Mouse (Mus musculus) G1E (cell line): Measurements from ENCODE around the gene Arhgap23.
A peak's percentile ranks its signal among the peaks of the same experiment; 100 is the strongest.

Experiments used
- CTCF ChIP-seq: IDR thresholded peaks from 2 replicates; pipeline ENCODE4 v1.5.1; 2012; ENCODE audit warnings: low read depth, low read length, inconsistent platforms, mixed read lengths
- GATA1 ChIP-seq: IDR thresholded peaks from 2 replicates; pipeline ENCODE4 v1.6.1; 2012; ENCODE audit warnings: borderline replicate concordance, low read length, inconsistent platforms, mixed read lengths
- GATA2 ChIP-seq: IDR thresholded peaks from 2 replicates; pipeline ENCODE4 v1.6.1; 2012; ENCODE audit warnings: low read depth, low read length, inconsistent platforms, borderline replicate concordance
- POLR2AphosphoS5 ChIP-seq: IDR thresholded peaks from 2 replicates; pipeline ENCODE4 v1.6.1; 2012; ENCODE audit warnings: low read depth, low read length, inconsistent platforms; ENCODE audit not compliant: insufficient replicate concordance
- TAL1 ChIP-seq: conservative IDR thresholded peaks from 2 replicates; pipeline ENCODE4 v1.6.1; 2012; ENCODE audit warnings: low read depth, low read length, inconsistent platforms, mixed read lengths

DNA sequence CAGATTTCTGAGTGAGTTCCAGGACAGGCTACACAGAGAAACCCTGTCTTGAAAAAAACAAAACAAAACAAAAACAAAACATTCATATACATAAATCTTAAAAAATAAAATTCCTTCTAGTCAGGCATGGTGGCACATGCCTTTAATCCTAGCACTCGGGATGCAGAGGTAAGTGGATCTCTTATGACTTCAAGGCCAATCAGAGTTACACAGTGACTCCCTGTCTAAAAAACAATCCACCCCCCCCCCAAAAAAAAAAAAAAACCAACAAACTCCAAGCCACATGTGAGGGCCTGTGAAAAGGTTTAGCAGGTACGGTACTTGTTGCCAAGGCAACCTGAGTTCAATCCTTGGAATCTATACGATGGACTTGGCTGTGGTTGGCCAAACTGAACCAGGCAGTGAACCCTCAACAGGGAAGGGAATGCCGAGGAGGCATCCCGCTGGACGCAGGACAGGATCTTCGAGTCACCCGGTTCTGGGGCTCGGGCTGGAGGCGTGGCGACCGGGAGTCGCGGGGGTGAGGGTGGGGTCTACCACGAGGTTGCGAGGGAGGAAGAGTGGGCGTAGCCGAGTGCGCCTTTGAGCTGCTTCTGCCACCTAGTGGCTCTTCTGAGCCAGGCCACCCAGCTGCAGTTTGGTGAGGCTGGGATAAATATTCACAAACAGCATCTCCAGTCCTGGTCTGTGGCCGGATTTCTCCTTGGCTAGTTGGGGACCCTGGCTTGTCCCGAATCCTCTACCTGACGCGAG, 15.2 kb upstream of the Arhgap23 start:
- no peak for TF ChIP-seq POLR2AphosphoS5
- TF ChIP-seq GATA1 = no peak
- TF ChIP-seq CTCF = peak; percentile 86
- TF ChIP-seq GATA2 = no peak
- no peak for TF ChIP-seq TAL1
